ENCODE assay signal across 9 mouse cellular contexts in genomic region chr19:5272326-5272795, GRCm38 (mm10). TPM values are rescaled to one million over a fixed set of nuclear protein-coding genes. Genes with fewer than 3 reads are reported as not detected.
A peak's percentile ranks its signal among the peaks of the same experiment; 100 is the strongest.
DNase-seq lines count a peak whose midpoint lies in the region; ATAC-seq and TF ChIP-seq lines count a peak whose summit lies in the region.
"Had no signal": no experiment of that assay in that cellular context is flagged by ENCODE, and none has a peak within 500 bp of the region (broad histone marks: within the 10 kb centered on the region; RNA-seq: fewer than 3 reads in every experiment).

No protein-coding gene starts in this region.

- H3K9ac ChIP-seq in embryonic facial prominence, embryonic 15.5 days: peak overlapping the region; percentile 87
- H3K9ac ChIP-seq in heart, embryonic 14.5 days (ENCODE audit: low read length): peak overlapping the region; percentile 92
- peak overlapping the region; percentile 83 for H3K9ac ChIP-seq in kidney, postnatal 0 days (ENCODE audit: low read depth, low read length)
- H3K9ac ChIP-seq in lung, embryonic 15.5 days: peak overlapping the region; percentile 90

- H3K4me2 ChIP-seq in embryonic facial prominence, embryonic 15.5 days (replicated peaks): peak overlapping the region; percentile 80
- H3K4me2 ChIP-seq in heart, embryonic 14.5 days (ENCODE audit: low read length): peak overlapping the region; percentile 88
- H3K4me2 ChIP-seq in kidney, postnatal 0 days (ENCODE audit: low read length): peak overlapping the region; percentile 93
- H3K4me2 ChIP-seq in lung, embryonic 15.5 days: peak overlapping the region; percentile 90

- no peaks in the 10 kb centered on the region for H3K9me3 ChIP-seq in embryonic facial prominence, embryonic 15.5 days (replicated peaks)
- no peaks in the 10 kb centered on the region for H3K9me3 ChIP-seq in heart, embryonic 14.5 days (ENCODE audit: control insufficient read depth, low read length)
- H3K9me3 ChIP-seq in kidney, postnatal 0 days (replicated peaks; ENCODE audit: low read length): no peaks in the 10 kb centered on the region
- no peaks in the 10 kb centered on the region for H3K9me3 ChIP-seq in lung, embryonic 15.5 days

- peak; percentile 17 to 22 for DNase-seq in CD8-positive naive resting alpha-beta T cell, adult 2 months (ENCODE audit: low read depth in 2 of 2, low spot score in 2 of 2)
- peak; percentile 52 for DNase-seq in adrenal gland, postnatal 25 days
- DNase-seq in kidney, postnatal 0 days (ENCODE audit: low spot score): peak; percentile 39
- DNase-seq in retina, embryonic 14.5 days (ENCODE audit: low spot score): peak; percentile 42
- DNase-seq in yolk sac, embryonic 10.5 days (ENCODE audit: low spot score): peak; percentile 57

- ATAC-seq in embryonic facial prominence, embryonic 15.5 days (ENCODE audit: insufficient number of reproducible peaks, low FRiP score, low TSS enrichment, low read depth): peak; percentile 31; the same call in 1 of the 2 replicates
- ATAC-seq in heart, embryonic 14.5 days (ENCODE audit: insufficient number of reproducible peaks, insufficient read depth, low FRiP score, low read depth): peak; percentile 38
- ATAC-seq in kidney, postnatal 0 days (replicated peaks; ENCODE audit: low FRiP score, low read depth): peak; percentile 53
- peak; percentile 50 for ATAC-seq in lung, embryonic 15.5 days (ENCODE audit: borderline replicate concordance, extremely low read depth, low FRiP score, low TSS enrichment)

- under 1% methylated on average over 28 of the region's 30 CpGs for WGBS in embryonic facial prominence, embryonic 15.5 days
- under 1% methylated on average over 30 of the region's 30 CpGs for WGBS in heart, embryonic 14.5 days
- WGBS in kidney, postnatal 0 days: under 1% methylated on average over 25 of the region's 30 CpGs
- WGBS in lung, embryonic 15.5 days: under 1% methylated on average over 30 of the region's 30 CpGs

- H3K4me3 ChIP-seq in embryonic facial prominence, embryonic 15.5 days (replicated peaks): peak overlapping the region; percentile 93
- peak overlapping the region; percentile 95 to 97 for H3K4me3 ChIP-seq in heart, embryonic 14.5 days (ENCODE audit: control insufficient read depth in 1 of 2, insufficient read depth in 1 of 2, low read depth in 1 of 2, low read length in 2 of 2)
- peak overlapping the region; percentile 96 for H3K4me3 ChIP-seq in kidney, postnatal 0 days (replicated peaks; ENCODE audit: low read depth, low read length)
- H3K4me3 ChIP-seq in lung, embryonic 15.5 days: peak overlapping the region; percentile 95

- H3K27me3 ChIP-seq in embryonic facial prominence, embryonic 15.5 days: no peaks in the 10 kb centered on the region
- H3K27me3 ChIP-seq in heart, embryonic 14.5 days (ENCODE audit: control insufficient read depth, insufficient read depth, low read length): no peaks in the 10 kb centered on the region
- no peaks in the 10 kb centered on the region for H3K27me3 ChIP-seq in kidney, postnatal 0 days (ENCODE audit: insufficient read depth, low read length)
- no peaks in the 10 kb centered on the region for H3K27me3 ChIP-seq in lung, embryonic 15.5 days

- no peak for TF ChIP-seq CTCF in kidney, postnatal 0 days (IDR thresholded peaks at IDR 0.05; ENCODE audit: low read depth)

- H3K36me3 ChIP-seq in embryonic facial prominence, embryonic 15.5 days: peaks cover 33% of the 10 kb centered on the region
- peaks cover 33% of the 10 kb centered on the region for H3K36me3 ChIP-seq in heart, embryonic 14.5 days (ENCODE audit: control insufficient read depth, insufficient read depth, low read length)
- H3K36me3 ChIP-seq in kidney, postnatal 0 days (ENCODE audit: insufficient read depth, low read length): peaks cover 12% of the 10 kb centered on the region; the same call in 1 of the 2 replicates
- peaks cover 33% of the 10 kb centered on the region for H3K36me3 ChIP-seq in lung, embryonic 15.5 days

- H3K4me1 ChIP-seq in embryonic facial prominence, embryonic 15.5 days: peaks cover 36% of the 10 kb centered on the region
- peaks cover 7 to 55% of the 10 kb centered on the region in 2 experiments for H3K4me1 ChIP-seq in heart, embryonic 14.5 days (ENCODE audit: control insufficient read depth in 2 of 2, insufficient read depth in 2 of 2, low read length in 2 of 2)
- H3K4me1 ChIP-seq in kidney, postnatal 0 days (replicated peaks; ENCODE audit: insufficient read depth, low read length): 0 out of 2 replicates have a peak, but pooled peaks cover 8% of the 10 kb centered on the region
- H3K4me1 ChIP-seq in lung, embryonic 15.5 days: peaks cover 27% of the 10 kb centered on the region

- H3K27ac ChIP-seq in embryonic facial prominence, embryonic 15.5 days (replicated peaks): peak overlapping the region; percentile 94
- H3K27ac ChIP-seq in heart, embryonic 14.5 days (replicated peaks in 1 of 2; ENCODE audit: control insufficient read depth in 1 of 2, insufficient read depth in 1 of 2, low read depth in 2 of 2, low read length in 2 of 2): peak overlapping the region; percentile 74 to 92
- peak overlapping the region; percentile 91 for H3K27ac ChIP-seq in kidney, postnatal 0 days
- H3K27ac ChIP-seq in lung, embryonic 15.5 days: peak overlapping the region; percentile 94

RNA-seq across cellular contexts. Expression of gene Pacs1, which starts 0.6 kb away (rescaled TPM):
- 18.0 and 26.9 TPM in 2 replicates for total RNA-seq in adrenal gland, postnatal 25 days (2021)
- 25.1 and 30.6 TPM in 2 replicates for polyA plus RNA-seq in embryonic facial prominence, embryonic 15.5 days (2015; fragmentation: Nextera tagmentation; extraction: Ambion mirVana)
- polyA plus RNA-seq in heart, embryonic 14.5 days (2014; fragmentation: Nextera tagmentation; extraction: Ambion mirVana): 20.9 TPM in 2 replicates
- 14.2 and 14.8 TPM in 2 replicates for polyA plus RNA-seq in kidney, postnatal 0 days (2015; fragmentation: Nextera tagmentation; extraction: Ambion mirVana)
- polyA plus RNA-seq in lung, embryonic 15.5 days (2015; fragmentation: Nextera tagmentation; extraction: Ambion mirVana): 20.6 and 21.4 TPM in 2 replicates

RNA-seq across cellular contexts. Expression of gene Sf3b2, which starts 22.9 kb away (rescaled TPM):
- 175 and 194 TPM in 2 replicates for total RNA-seq in adrenal gland, postnatal 25 days (2021)
- polyA plus RNA-seq in embryonic facial prominence, embryonic 15.5 days (2015; fragmentation: Nextera tagmentation; extraction: Ambion mirVana): 335 and 338 TPM in 2 replicates
- polyA plus RNA-seq in heart, embryonic 14.5 days (2014; fragmentation: Nextera tagmentation; extraction: Ambion mirVana): 201 and 208 TPM in 2 replicates
- polyA plus RNA-seq in kidney, postnatal 0 days (2015; fragmentation: Nextera tagmentation; extraction: Ambion mirVana): 239 and 274 TPM in 2 replicates
- polyA plus RNA-seq in lung, embryonic 15.5 days (2015; fragmentation: Nextera tagmentation; extraction: Ambion mirVana): 320 and 328 TPM in 2 replicates

RNA-seq across cellular contexts. Expression of gene Gal3st3, which starts 25.8 kb away (rescaled TPM):
- not detected in 2 replicates for total RNA-seq in adrenal gland, postnatal 25 days (2021)
- polyA plus RNA-seq in embryonic facial prominence, embryonic 15.5 days (2015; fragmentation: Nextera tagmentation; extraction: Ambion mirVana): 4.2 and 5.8 TPM in 2 replicates
- polyA plus RNA-seq in heart, embryonic 14.5 days (2014; fragmentation: Nextera tagmentation; extraction: Ambion mirVana): 6.4 and 6.7 TPM in 2 replicates
- polyA plus RNA-seq in kidney, postnatal 0 days (2015; fragmentation: Nextera tagmentation; extraction: Ambion mirVana): 2.2 and 2.7 TPM in 2 replicates
- 1.7 and 2.4 TPM in 2 replicates for polyA plus RNA-seq in lung, embryonic 15.5 days (2015; fragmentation: Nextera tagmentation; extraction: Ambion mirVana)
- total RNA-seq: common myeloid progenitor, adult 5-6 weeks had no signal

Comparison
In these comparisons a context has a peak if more than half of its experiments do, and no peak if none do; other contexts are left out.
1. Peak in every context shown above with its lines: DNase-seq, ATAC-seq, H3K4me3 ChIP-seq and H3K27ac ChIP-seq.